Mouse (Mus musculus) cerebral cortex, adult 2 months (tissue): ENCODE results near the gene Mon2.

Source experiments
- WGBS: fragments of 180-500 bp; shearing (Covaris S2); methylation state at CpG from one replicate; pipeline ENCODE4 v1.1.7; 2018; 5-methylcytosine and 5-hydroxymethylcytosine counted together

Gene Mon2

GRCm38 (mm10) chr10:123076245-123077023, at the start of gene Mon2:
TSS of gene Mon2 (minus strand) at chr10:123076505.
- WGBS = under 1% methylated on average over 56 of the region's 58 CpGs

GRCm38 (mm10) chr10:123120666-123121392, 44.5 kb upstream of the Mon2 start:
- 85% methylated on average over 14 of the region's 14 CpGs for WGBS

GRCm38 (mm10) chr10:123116861-123117260, 40.6 kb upstream of the Mon2 start:
- WGBS = 90% methylated on average over 14 of the region's 14 CpGs

- 97% methylated on average over 8 of the region's 8 CpGs for whole genome bisulfite sequencing
These were observed 37.2 kb upstream of the Mon2 start for GRCm38 (mm10) chr10:123113466-123113865.

GRCm38 (mm10) chr10:123112787-123113168, 36.5 kb upstream of the Mon2 start:
- 88% methylated on average over 9 of the region's 9 CpGs for WGBS

GRCm38 (mm10) chr10:123112056-123112786, 35.9 kb upstream of the Mon2 start:
- 88% methylated on average over 11 of the region's 11 CpGs for WGBS

- WGBS = 61% methylated on average over 11 of the region's 11 CpGs
These were observed 34.2 kb upstream of the Mon2 start for GRCm38 (mm10) chr10:123110548-123110947.

- WGBS = 48% methylated on average over 1 of the region's 1 CpGs
These were observed 32.2 kb upstream of the Mon2 start for GRCm38 (mm10) chr10:123108527-123108926.

GRCm38 (mm10) chr10:123108121-123108520, 31.8 kb upstream of the Mon2 start:
- WGBS = 82% methylated on average over 5 of the region's 5 CpGs

- WGBS = 50% methylated on average over 1 of the region's 1 CpGs
These were observed 25.0 kb upstream of the Mon2 start for GRCm38 (mm10) chr10:123101303-123101702.

GRCm38 (mm10) chr10:123100584-123100983, 24.3 kb upstream of the Mon2 start:
- WGBS = 56% methylated on average over 2 of the region's 2 CpGs

- 84% methylated on average over 7 of the region's 7 CpGs for WGBS
These were observed 18.2 kb upstream of the Mon2 start for GRCm38 (mm10) chr10:123094504-123094903.

GRCm38 (mm10) chr10:123092577-123092976, 16.3 kb upstream of the Mon2 start:
- WGBS = 61% methylated on average over 3 of the region's 3 CpGs

- 30% methylated on average over 5 of the region's 5 CpGs for WGBS
These were observed 15.4 kb upstream of the Mon2 start for GRCm38 (mm10) chr10:123091737-123092136.

GRCm38 (mm10) chr10:123089425-123089930, 13.2 kb upstream of the Mon2 start:
- WGBS = 83% methylated on average over 12 of the region's 12 CpGs

GRCm38 (mm10) chr10:123086847-123087246, 10.5 kb upstream of the Mon2 start:
- WGBS = 76% methylated on average over 2 of the region's 2 CpGs

GRCm38 (mm10) chr10:123084900-123085641, 8.8 kb upstream of the Mon2 start:
- WGBS = 35% methylated on average over 10 of the region's 10 CpGs

GRCm38 (mm10) chr10:123084307-123084706, 8.0 kb upstream of the Mon2 start:
- WGBS = 37% methylated on average over 9 of the region's 9 CpGs

- under 1% methylated on average over 46 of the region's 48 CpGs for WGBS
These were observed 508 bp downstream of the Mon2 start for GRCm38 (mm10) chr10:123075751-123076242.

- 74% methylated on average over 2 of the region's 2 CpGs for WGBS
These were observed 4.3 kb downstream of the Mon2 start for GRCm38 (mm10) chr10:123071997-123072396.

GRCm38 (mm10) chr10:123063021-123063420, 13.3 kb downstream of the Mon2 start:
- 75% methylated on average over 2 of the region's 2 CpGs for WGBS
